Mouse (Mus musculus) stomach, embryonic 16.5 days (tissue): ENCODE measurements around the gene Taf9. TPM values are rescaled to one million over a fixed set of nuclear protein-coding genes. Genes with fewer than 3 reads are reported as not detected.

Experiments
- ATAC-seq: fragments of 200-750 bp; cut with Nextera tagmentation; 2 replicates; pipeline ENCODE4 v1.8.0; 2017; ENCODE audit warnings: moderate number of reproducible peaks, moderate TSS enrichment; ENCODE audit not compliant: insufficient read depth, low FRiP score
- H3K27ac ChIP-seq: fragments of 300-500 bp; sonication (generic); 2 replicates; pipeline ENCODE4 v1.5.1; 2014; ENCODE audit warnings: low read length
- H3K27me3 ChIP-seq: fragments of 300-500 bp; sonication (generic); 2 replicates; pipeline ENCODE4 v1.6.1; 2014; ENCODE audit warnings: low read length, control low read depth, mixed read lengths; ENCODE audit not compliant: control insufficient read depth, insufficient read depth
- H3K36me3 ChIP-seq: fragments of 300-500 bp; sonication (generic); 2 replicates; pipeline ENCODE4 v1.6.1; 2014; ENCODE audit warnings: low read length; ENCODE audit not compliant: control insufficient read depth, insufficient read depth
- H3K4me1 ChIP-seq: fragments of 300-500 bp; sonication (generic); 2 replicates; pipeline ENCODE4 v1.6.1; 2014; ENCODE audit warnings: low read length, control low read depth, mixed read lengths; ENCODE audit not compliant: control insufficient read depth, insufficient read depth
- H3K4me2 ChIP-seq: fragments of 300-500 bp; sonication (generic); 2 replicates; pipeline ENCODE4 v1.6.1; 2014; ENCODE audit warnings: low read depth, low read length, mixed read lengths
- H3K4me3 ChIP-seq: fragments of 300-500 bp; sonication (generic); replicated peaks from 2 replicates; pipeline ENCODE4 v1.5.1; 2014; ENCODE audit warnings: mild to moderate bottlenecking, low read length
- H3K9ac ChIP-seq: fragments of 300-500 bp; sonication (generic); 2 replicates; pipeline ENCODE4 v1.6.1; 2014; ENCODE audit warnings: low read length
- H3K9me3 ChIP-seq: fragments of 300-500 bp; sonication (generic); replicated peaks from 2 replicates; pipeline ENCODE4 v1.6.1; 2016; ENCODE audit warnings: low read length, control low read depth; ENCODE audit not compliant: control insufficient read depth
- WGBS: fragments of 180-500 bp; shearing (Covaris S2); extraction: QIAGEN DNeasy Blood & Tissue Kit; methylation state at CpG from one replicate; pipeline ENCODE4 v1.1.7; 2014; 5-methylcytosine and 5-hydroxymethylcytosine counted together
- polyA plus RNA-seq: library from polyadenylated mRNA; unstranded; fragments of >200 nt; fragmentation: Nextera tagmentation; extraction: Ambion mirVana; gene quantifications from 2 replicates; pipeline ENCODE4 v1.2.1, GENCODE M21; 2015

The Taf9 gene
- polyA plus RNA-seq: 6.0 and 12.8 TPM in 2 replicates

- Histone ChIP-seq H3K4me2 (peak within 1 kb of the TSS; percentile 81), H3K4me1 (peaks cover 7% of the 10 kb centered on the region), H3K27me3 (no peaks in the 10 kb centered on the region), H3K36me3 (no peaks in the 10 kb centered on the region), H3K9me3 (no peaks in the 10 kb centered on the region), H3K9ac (peak within 1 kb of the TSS; percentile 92), H3K27ac (peak within 1 kb of the TSS; percentile 95), H3K4me3 (peak within 1 kb of the TSS; percentile 87)
- peak; percentile 54 for ATAC-seq
- under 1% methylated on average over 53 of the region's 63 CpGs for WGBS
Measured at GRCm38 (mm10) chr13:100651439-100652186, at the start of gene Taf9. Gene Taf9 (plus strand): TSS chr13:100651579.

- peak; percentile 68; the same call in 1 of the 2 replicates for ATAC-seq
- Histone ChIP-seq H3K4me2 (0 out of 2 replicates have a peak overlapping the region, but pooled peaks have one; percentile 12), H3K27ac (no peak overlapping the region), H3K4me3 (no peak overlapping the region), H3K36me3 (no peaks in the 10 kb centered on the region), H3K4me1 (no peaks in the 10 kb centered on the region), H3K9ac (no peak overlapping the region), H3K9me3 (no peaks in the 10 kb centered on the region), H3K27me3 (no peaks in the 10 kb centered on the region)
- WGBS: 57% methylated on average over 5 of the region's 5 CpGs
Measured at GRCm38 (mm10) chr13:100602239-100602902, 49.0 kb upstream of the Taf9 start.

GRCm38 (mm10) chr13:100603031-100603737 is 48.2 kb upstream of the Taf9 start:
- 79% methylated on average over 10 of the region's 10 CpGs for WGBS
- H3K36me3 ChIP-seq: no peaks in the 10 kb centered on the region
- no peak overlapping the region for H3K27ac ChIP-seq
- H3K27me3 ChIP-seq: no peaks in the 10 kb centered on the region
- H3K9ac ChIP-seq: no peak overlapping the region
- no peak overlapping the region for H3K4me2 ChIP-seq
- no peak for ATAC-seq
- peaks cover 5% of the 10 kb centered on the region for H3K9me3 ChIP-seq
- no peak overlapping the region for H3K4me3 ChIP-seq
- H3K4me1 ChIP-seq: no peaks in the 10 kb centered on the region

- no peaks in the 10 kb centered on the region for H3K27me3 ChIP-seq
- no peak overlapping the region for H3K9ac ChIP-seq
- H3K4me1 ChIP-seq: no peaks in the 10 kb centered on the region
- H3K4me2 ChIP-seq: no peak overlapping the region
- ATAC-seq: no peak
- H3K4me3 ChIP-seq: no peak overlapping the region
- H3K27ac ChIP-seq: no peak overlapping the region
- WGBS: 90% methylated on average over 11 of the region's 11 CpGs
- H3K36me3 ChIP-seq: no peaks in the 10 kb centered on the region
- H3K9me3 ChIP-seq: peaks cover 5% of the 10 kb centered on the region
Measured at GRCm38 (mm10) chr13:100603738-100604095, 47.7 kb upstream of the Taf9 start.

- Histone ChIP-seq H3K4me2 (no peak overlapping the region), H3K27ac (no peak overlapping the region), H3K4me1 (no peaks in the 10 kb centered on the region), H3K4me3 (no peak overlapping the region), H3K27me3 (no peaks in the 10 kb centered on the region), H3K9me3 (peaks cover 5% of the 10 kb centered on the region), H3K9ac (no peak overlapping the region), H3K36me3 (no peaks in the 10 kb centered on the region)
- ATAC-seq: no peak
- WGBS: 66% methylated on average over 1 of the region's 1 CpGs
Measured at GRCm38 (mm10) chr13:100605845-100606244, 45.5 kb upstream of the Taf9 start.

DNA sequence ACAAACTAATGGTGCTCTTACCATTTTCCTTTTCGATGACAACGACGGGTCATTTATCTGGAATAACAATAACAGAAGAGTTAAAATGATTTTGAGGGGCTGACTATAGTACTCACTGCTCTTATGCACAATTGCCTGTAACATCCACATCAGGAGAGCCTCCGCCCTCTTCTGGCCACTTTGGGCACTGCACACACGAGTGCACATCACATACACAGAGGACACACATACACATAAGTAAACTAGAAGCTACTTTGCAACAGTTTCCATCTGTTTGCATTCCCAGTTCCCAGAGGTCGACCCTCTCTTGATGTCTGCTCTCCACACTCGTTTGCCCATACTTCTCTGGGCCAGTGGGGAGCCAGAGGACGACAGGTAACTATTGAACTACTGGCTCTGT is 43.6 kb upstream of the Taf9 start:
- no peaks in the 10 kb centered on the region for H3K36me3 ChIP-seq
- H3K27me3 ChIP-seq: no peaks in the 10 kb centered on the region
- peaks cover 5% of the 10 kb centered on the region for H3K9me3 ChIP-seq
- ATAC-seq: no peak
- H3K4me2 ChIP-seq: no peak overlapping the region
- no peaks in the 10 kb centered on the region for H3K4me1 ChIP-seq
- H3K9ac ChIP-seq: no peak overlapping the region
- H3K27ac ChIP-seq: no peak overlapping the region
- 85% methylated on average over 8 of the region's 8 CpGs for WGBS
- no peak overlapping the region for H3K4me3 ChIP-seq

- H3K9ac ChIP-seq: no peak overlapping the region
- no peaks in the 10 kb centered on the region for H3K36me3 ChIP-seq
- no peak overlapping the region for H3K27ac ChIP-seq
- H3K27me3 ChIP-seq: no peaks in the 10 kb centered on the region
- H3K4me2 ChIP-seq: no peak overlapping the region
- no peak for ATAC-seq
- peaks cover 5% of the 10 kb centered on the region for H3K9me3 ChIP-seq
- WGBS: 89% methylated on average over 13 of the region's 13 CpGs
- no peaks in the 10 kb centered on the region for H3K4me1 ChIP-seq
- H3K4me3 ChIP-seq: no peak overlapping the region
Measured at GRCm38 (mm10) chr13:100611266-100611665, 40.1 kb upstream of the Taf9 start.

DNA sequence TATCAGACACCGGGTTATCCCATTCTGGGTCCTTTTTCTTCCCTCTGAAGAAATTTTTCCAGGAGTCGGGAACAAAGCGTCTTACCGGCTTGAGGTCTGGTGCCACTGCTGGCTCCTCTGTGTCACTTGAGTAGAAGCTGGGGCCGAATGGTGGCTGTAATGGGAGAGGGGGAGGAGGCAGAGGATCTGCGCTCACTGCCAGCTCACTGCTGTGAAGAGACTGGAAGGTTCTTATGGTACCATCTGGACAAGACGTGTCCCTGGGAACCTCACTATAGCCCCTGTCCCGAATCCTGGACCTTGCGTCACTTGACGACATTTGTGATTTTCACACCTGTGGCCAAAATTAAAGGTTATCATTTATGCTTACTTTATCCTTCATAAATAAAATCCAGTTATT is 39.1 kb upstream of the Taf9 start:
- no peak overlapping the region for H3K9ac ChIP-seq
- no peaks in the 10 kb centered on the region for H3K27me3 ChIP-seq
- 95% methylated on average over 10 of the region's 10 CpGs for WGBS
- H3K36me3 ChIP-seq: no peaks in the 10 kb centered on the region
- H3K4me2 ChIP-seq: no peak overlapping the region
- H3K4me3 ChIP-seq: no peak overlapping the region
- H3K9me3 ChIP-seq: peaks cover 5% of the 10 kb centered on the region
- ATAC-seq: no peak
- no peak overlapping the region for H3K27ac ChIP-seq
- H3K4me1 ChIP-seq: no peaks in the 10 kb centered on the region

DNA sequence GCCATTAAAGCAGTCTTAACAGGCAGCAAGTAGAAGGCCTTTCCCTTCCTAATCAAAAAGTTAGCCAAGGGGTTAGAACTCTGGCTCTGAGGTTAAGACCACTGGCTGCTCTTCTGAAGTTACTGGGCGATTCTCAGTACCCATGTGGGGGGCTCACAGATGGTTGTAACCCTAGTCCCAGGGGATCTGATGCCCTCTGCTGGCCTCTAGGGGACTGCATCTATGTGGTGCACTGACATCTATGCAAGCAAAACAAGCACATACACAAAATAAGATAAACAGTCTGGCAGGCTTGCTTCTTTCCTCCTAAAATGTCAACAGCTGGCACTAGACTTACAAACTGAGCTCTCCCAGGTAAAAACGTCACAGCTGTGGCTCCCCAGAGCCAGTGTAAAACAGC is 38.5 kb upstream of the Taf9 start:
- H3K9ac ChIP-seq: no peak overlapping the region
- ATAC-seq: no peak
- WGBS: 53% methylated on average over 2 of the region's 2 CpGs
- H3K4me1 ChIP-seq: no peaks in the 10 kb centered on the region
- H3K4me3 ChIP-seq: no peak overlapping the region
- no peaks in the 10 kb centered on the region for H3K27me3 ChIP-seq
- H3K36me3 ChIP-seq: 0 out of 2 replicates have a peak, but pooled peaks cover 4% of the 10 kb centered on the region
- no peak overlapping the region for H3K27ac ChIP-seq
- H3K4me2 ChIP-seq: no peak overlapping the region
- peaks cover 1% of the 10 kb centered on the region; the same call in 1 of the 2 replicates for H3K9me3 ChIP-seq
